27 mouse cellular contexts compared by ENCODE assay signal in genomic region chr2:45277602-45278001, GRCm38 (mm10).
DNase-seq lines count a peak whose midpoint lies in the region; ATAC-seq and TF ChIP-seq lines count a peak whose summit lies in the region.
"Had no signal": no experiment of that assay in that cellular context is flagged by ENCODE, and none has a peak within 500 bp of the region (broad histone marks: within the 10 kb centered on the region; RNA-seq: fewer than 3 reads in every experiment).

No protein-coding gene starts in this region.

- TF ChIP-seq POLR2A in lung, adult 2 months (IDR thresholded peaks at IDR 0.05; ENCODE audit: borderline replicate concordance, extremely low read depth, low read depth, low read length): no peak
- TF ChIP-seq POLR2A in bone marrow, adult 2 months (IDR thresholded peaks at IDR 0.05; ENCODE audit: borderline replicate concordance, control insufficient read depth, low read depth, low read length): no peak

- peak overlapping the region; percentile 39; the same call in 1 of the 2 replicates for H3K27ac ChIP-seq in bone marrow, adult 2 months (ENCODE audit: control insufficient read depth, insufficient read depth, low read depth, low read length, poor library complexity)
- peak overlapping the region; percentile 96 for H3K27ac ChIP-seq in macrophage
- H3K27ac ChIP-seq in hindbrain, embryonic 12.5 days: no peak overlapping the region
- H3K27ac ChIP-seq: embryonic facial prominence, embryonic 13.5 days; forebrain, embryonic 13.5 days; heart, embryonic 15.5 days; hindbrain, embryonic 15.5 days; layer of hippocampus, adult 2 months; limb, embryonic 13.5 days; liver, embryonic 12.5 days; midbrain, embryonic 13.5 days had no signal

- H3K27me3 ChIP-seq in hindbrain, embryonic 12.5 days: no peaks in the 10 kb centered on the region
- H3K27me3 ChIP-seq: embryonic facial prominence, embryonic 13.5 days; forebrain, embryonic 13.5 days; heart, embryonic 15.5 days; hindbrain, embryonic 15.5 days; liver, embryonic 12.5 days; megakaryocyte, embryonic 14.5 days; midbrain, embryonic 13.5 days had no signal

- no peak for TF ChIP-seq CTCF in lung, adult 2 months (IDR thresholded peaks at IDR 0.05; ENCODE audit: insufficient read depth, low read length)
- TF ChIP-seq CTCF in bone marrow, adult 2 months (IDR thresholded peaks at IDR 0.05; ENCODE audit: control insufficient read depth, insufficient read depth, low read length): no peak

- WGBS in lung, adult 2 months: 95% methylated on average over 2 of the region's 2 CpGs
- 49% methylated on average over 2 of the region's 2 CpGs for WGBS in bone marrow, adult 2 months
- 53% methylated on average over 2 of the region's 2 CpGs for WGBS in macrophage (ENCODE audit: missing documents)
- WGBS in hindbrain, embryonic 12.5 days: 91% methylated on average over 2 of the region's 2 CpGs

- H3K36me3 ChIP-seq in macrophage (ENCODE audit: inconsistent target): no peaks in the 10 kb centered on the region
- no peaks in the 10 kb centered on the region for H3K36me3 ChIP-seq in hindbrain, embryonic 12.5 days
- H3K36me3 ChIP-seq: embryonic facial prominence, embryonic 13.5 days; heart, embryonic 15.5 days; hindbrain, embryonic 15.5 days; limb, embryonic 13.5 days; liver, embryonic 12.5 days; midbrain, embryonic 13.5 days had no signal

- no peaks in the 10 kb centered on the region for H3K9me3 ChIP-seq in hindbrain, embryonic 12.5 days (replicated peaks)
- H3K9me3 ChIP-seq: embryonic facial prominence, embryonic 13.5 days; forebrain, embryonic 13.5 days; heart, embryonic 15.5 days; hindbrain, embryonic 15.5 days; limb, embryonic 13.5 days; liver, embryonic 12.5 days; megakaryocyte, embryonic 14.5 days; midbrain, embryonic 13.5 days had no signal

- H3K9ac ChIP-seq in hindbrain, embryonic 12.5 days: no peak overlapping the region
- H3K9ac ChIP-seq: embryonic facial prominence, embryonic 13.5 days; forebrain, embryonic 13.5 days; heart, embryonic 15.5 days; hindbrain, embryonic 15.5 days; limb, embryonic 13.5 days; liver, embryonic 12.5 days; midbrain, embryonic 13.5 days had no signal

- ATAC-seq in hindbrain, embryonic 12.5 days (ENCODE audit: low FRiP score): no peak
- ATAC-seq: forebrain, embryonic 13.5 days; liver, embryonic 12.5 days; midbrain, embryonic 13.5 days had no signal

- H3K4me3 ChIP-seq in lung, adult 2 months (replicated peaks; ENCODE audit: extremely low read depth, low read depth, low read length): no peak overlapping the region
- no peak overlapping the region for H3K4me3 ChIP-seq in bone marrow, adult 2 months (replicated peaks; ENCODE audit: control insufficient read depth, low read depth, low read length)
- no peak overlapping the region; the same call in 1 of the 2 replicates for H3K4me3 ChIP-seq in macrophage (ENCODE audit: inconsistent target)
- H3K4me3 ChIP-seq in hindbrain, embryonic 12.5 days: no peak overlapping the region
- H3K4me3 ChIP-seq: embryonic facial prominence, embryonic 13.5 days; forebrain, embryonic 13.5 days; heart, embryonic 15.5 days; hindbrain, embryonic 15.5 days; layer of hippocampus, adult 2 months; limb, embryonic 13.5 days; liver, embryonic 12.5 days; megakaryocyte, embryonic 14.5 days; midbrain, embryonic 13.5 days had no signal

- H3K79me2 ChIP-seq in macrophage (ENCODE audit: inconsistent target): peaks cover 14% of the 10 kb centered on the region; the same call in 1 of the 2 replicates

- H3K4me1 ChIP-seq in lung, adult 2 months (ENCODE audit: control insufficient read depth, insufficient read depth, low read length): no peaks in the 10 kb centered on the region
- H3K4me1 ChIP-seq in bone marrow, adult 2 months (ENCODE audit: control insufficient read depth, insufficient read depth, low read length): peaks cover 2% of the 10 kb centered on the region; the same call in 1 of the 2 replicates
- H3K4me1 ChIP-seq in hindbrain, embryonic 12.5 days: no peaks in the 10 kb centered on the region
- H3K4me1 ChIP-seq: embryonic facial prominence, embryonic 13.5 days; forebrain, embryonic 13.5 days; heart, embryonic 15.5 days; hindbrain, embryonic 15.5 days; limb, embryonic 13.5 days; midbrain, embryonic 13.5 days had no signal

- no peak overlapping the region for H3K4me2 ChIP-seq in hindbrain, embryonic 12.5 days (replicated peaks)
- H3K4me2 ChIP-seq: embryonic facial prominence, embryonic 13.5 days; forebrain, embryonic 13.5 days; heart, embryonic 15.5 days; hindbrain, embryonic 15.5 days; limb, embryonic 13.5 days; liver, embryonic 12.5 days; midbrain, embryonic 13.5 days had no signal

- DNase-seq in lung, postnatal 25 days (ENCODE audit: low spot score): peak; percentile 24
- DNase-seq in lung, adult 2 months: no peak
- DNase-seq in ovary, postnatal 36 days (ENCODE audit: low spot score): no peak
- no peak for DNase-seq in adrenal gland, adult (ENCODE audit: inconsistent age in 2 of 2, low spot score in 1 of 2)
- DNase-seq: adrenal gland, postnatal 14 days; cerebellum, adult 18-20 months; cerebellum, postnatal 25 days; embryo, embryonic 11 days; gastrocnemius, postnatal 36 days; heart, postnatal 36 days; kidney, adult 9 months; kidney, postnatal 14 days; layer of hippocampus, postnatal 36 days; thymus, adult 2 months; thymus, postnatal 4 days had no signal
